Mouse (Mus musculus): Measurements from ENCODE around the gene Atcay. TPM values are rescaled to one million over a fixed set of nuclear protein-coding genes. Genes with fewer than 3 reads are reported as not detected.
A peak's percentile ranks its signal among the peaks of the same experiment; 100 is the strongest.

The Atcay gene
- polyA plus RNA-seq, 1 experiment: 166 TPM

- H3K4me1 ChIP-seq (ENCODE audit: control insufficient read depth, insufficient read depth, low read length): no peaks in the 10 kb centered on the region
- H3K4me3 ChIP-seq (ENCODE audit: insufficient read depth, low read length): no peak within 1 kb of the TSS
- no peak within 1 kb of the TSS for H3K27ac ChIP-seq (ENCODE audit: insufficient read depth, low read length)
- TF ChIP-seq POLR2A (IDR thresholded peaks at IDR 0.05; ENCODE audit: extremely low read depth, insufficient read depth, low read length) (no peak), CTCF (IDR thresholded peaks at IDR 0.05; ENCODE audit: extremely low read depth, insufficient read depth, low read length) (no peak)
Measured at GRCm38 (mm10) chr10:81201807-81202758, 28.6 kb downstream of the Atcay start, which contains the start of gene Nmrk2. Gene Nmrk2, minus strand, starts transcription at chr10:81202051.

GRCm38 (mm10) chr10:81200605-81201287 is 29.9 kb downstream of the Atcay start:
- H3K4me3 ChIP-seq (ENCODE audit: insufficient read depth, low read length): no peak overlapping the region
- no peak overlapping the region for H3K27ac ChIP-seq (ENCODE audit: insufficient read depth, low read length)
- no peaks in the 10 kb centered on the region for H3K4me1 ChIP-seq (ENCODE audit: control insufficient read depth, insufficient read depth, low read length)
- TF ChIP-seq POLR2A (IDR thresholded peaks at IDR 0.05; ENCODE audit: extremely low read depth, insufficient read depth, low read length): no peak
- no peak for TF ChIP-seq CTCF (IDR thresholded peaks at IDR 0.05; ENCODE audit: extremely low read depth, insufficient read depth, low read length)

- TF ChIP-seq CTCF (IDR thresholded peaks at IDR 0.05; ENCODE audit: extremely low read depth, insufficient read depth, low read length) (no peak), POLR2A (IDR thresholded peaks at IDR 0.05; ENCODE audit: extremely low read depth, insufficient read depth, low read length) (no peak)
- no peak overlapping the region for H3K4me3 ChIP-seq (ENCODE audit: insufficient read depth, low read length)
Measured at GRCm38 (mm10) chr10:81200141-81200540, 30.5 kb downstream of the Atcay start.

GRCm38 (mm10) chr10:81198990-81199389 is 31.6 kb downstream of the Atcay start:
- H3K4me3 ChIP-seq (ENCODE audit: insufficient read depth, low read length): no peak overlapping the region
- no peak overlapping the region for H3K27ac ChIP-seq (ENCODE audit: insufficient read depth, low read length)
- TF ChIP-seq POLR2A (IDR thresholded peaks at IDR 0.05; ENCODE audit: extremely low read depth, insufficient read depth, low read length) (no peak), CTCF (IDR thresholded peaks at IDR 0.05; ENCODE audit: extremely low read depth, insufficient read depth, low read length) (no peak)
- no peaks in the 10 kb centered on the region for H3K4me1 ChIP-seq (ENCODE audit: control insufficient read depth, insufficient read depth, low read length)

More at GRCm38 (mm10) chr10:81200141-81200540, 30.5 kb downstream of the Atcay start:
- Histone ChIP-seq H3K4me1 (ENCODE audit: control insufficient read depth, insufficient read depth, low read length) (no peaks in the 10 kb centered on the region), H3K27ac (ENCODE audit: insufficient read depth, low read length) (no peak overlapping the region)

GRCm38 (mm10) chr10:81198230-81198629 is 32.4 kb downstream of the Atcay start:
- H3K4me3 ChIP-seq (ENCODE audit: insufficient read depth, low read length): no peak overlapping the region
- 0 out of 2 replicates have a peak, but pooled peaks cover 2% of the 10 kb centered on the region for H3K4me1 ChIP-seq (ENCODE audit: control insufficient read depth, insufficient read depth, low read length)
- TF ChIP-seq POLR2A (IDR thresholded peaks at IDR 0.05; ENCODE audit: extremely low read depth, insufficient read depth, low read length): no peak
- peak; percentile 74 for TF ChIP-seq CTCF (IDR thresholded peaks at IDR 0.05; ENCODE audit: extremely low read depth, insufficient read depth, low read length)
- H3K27ac ChIP-seq (ENCODE audit: insufficient read depth, low read length): no peak overlapping the region

- H3K4me3 ChIP-seq (ENCODE audit: insufficient read depth, low read length): no peak overlapping the region
- TF ChIP-seq POLR2A (IDR thresholded peaks at IDR 0.05; ENCODE audit: extremely low read depth, insufficient read depth, low read length) (no peak), CTCF (IDR thresholded peaks at IDR 0.05; ENCODE audit: extremely low read depth, insufficient read depth, low read length) (no peak)
- H3K27ac ChIP-seq (ENCODE audit: insufficient read depth, low read length): no peak overlapping the region
- H3K4me1 ChIP-seq (ENCODE audit: control insufficient read depth, insufficient read depth, low read length): 0 out of 2 replicates have a peak, but pooled peaks cover 2% of the 10 kb centered on the region
Measured at GRCm38 (mm10) chr10:81197305-81197704, 33.3 kb downstream of the Atcay start.

- 0 out of 2 replicates have a peak, but pooled peaks cover 2% of the 10 kb centered on the region for H3K4me1 ChIP-seq (ENCODE audit: control insufficient read depth, insufficient read depth, low read length)
- TF ChIP-seq CTCF (IDR thresholded peaks at IDR 0.05; ENCODE audit: extremely low read depth, insufficient read depth, low read length): no peak
- no peak for TF ChIP-seq POLR2A (IDR thresholded peaks at IDR 0.05; ENCODE audit: extremely low read depth, insufficient read depth, low read length)
- H3K4me3 ChIP-seq (ENCODE audit: insufficient read depth, low read length): no peak overlapping the region
- H3K27ac ChIP-seq (ENCODE audit: insufficient read depth, low read length): no peak overlapping the region
Measured at GRCm38 (mm10) chr10:81196470-81197065, 34.1 kb downstream of the Atcay start.

- no peak overlapping the region for H3K27ac ChIP-seq (ENCODE audit: insufficient read depth, low read length)
- no peak for TF ChIP-seq POLR2A (IDR thresholded peaks at IDR 0.05; ENCODE audit: extremely low read depth, insufficient read depth, low read length)
- no peak for TF ChIP-seq CTCF (IDR thresholded peaks at IDR 0.05; ENCODE audit: extremely low read depth, insufficient read depth, low read length)
- H3K4me3 ChIP-seq (ENCODE audit: insufficient read depth, low read length): no peak overlapping the region
- H3K4me1 ChIP-seq (ENCODE audit: control insufficient read depth, insufficient read depth, low read length): 0 out of 2 replicates have a peak, but pooled peaks cover 2% of the 10 kb centered on the region
Measured at GRCm38 (mm10) chr10:81195300-81195699, 35.3 kb downstream of the Atcay start.
